Mouse (Mus musculus) adrenal gland (tissue): ENCODE data around the gene Vmn2r72.

Experiments
- intact Hi-C: fragments of 180-260 bp; cut with DNase I; formaldehyde crosslinking; loops from one replicate; pipeline ENCODE4 v1.15.1; 2025
- long read RNA-seq, 2 experiments: library from polyadenylated mRNA; unstranded; transcript quantifications; one replicate each; pipeline ENCODE4 v2.0.0; 2020; ENCODE audit warnings: borderline replicate concordance in 1 of 2; ENCODE audit not compliant: insufficient replicate concordance in 1 of 2

Gene Vmn2r72
- long read RNA-seq, experiment 1: 0 reads
- long read RNA-seq, experiment 2: 0 reads

GRCm38 (mm10) chr7:85754997-85755396, at the start of gene Vmn2r72:
TSS of gene Vmn2r72 (minus strand) at chr7:85755097.
- intact Hi-C loops: no loop called here
